Mouse (Mus musculus) kidney, postnatal 36 days (tissue): ENCODE results near the gene Pard3.
A peak's percentile ranks its signal among the peaks of the same experiment; 100 is the strongest.

Source experiments
- DNase-seq, 2 experiments: peaks; one replicate each; pipeline ENCODE4 v3.0.0; 2021 to 2022; ENCODE audit warnings: mixed read lengths in 2 of 2

Gene Pard3

GRCm38 (mm10) chr8:127251476-127251875 lies 187.8 kb downstream of the Pard3 start:
- peak in 1 of 2 experiments; percentile 54 for DNase-seq

- DNase-seq, result peak in 1 of 2 experiments; percentile 26
These were observed 188.3 kb downstream of the Pard3 start for GRCm38 (mm10) chr8:127251985-127252384.

- DNase-seq, result no peak
These were observed 190.9 kb downstream of the Pard3 start for GRCm38 (mm10) chr8:127254625-127255024.

GRCm38 (mm10) chr8:127257086-127257485 lies 193.4 kb downstream of the Pard3 start:
- no peak for DNase-seq

GRCm38 (mm10) chr8:127261051-127261450 lies 197.4 kb downstream of the Pard3 start:
- no peak for DNase-seq

GRCm38 (mm10) chr8:127262026-127262425 lies 198.3 kb downstream of the Pard3 start:
- no peak for DNase-seq

GRCm38 (mm10) chr8:127262436-127262835 lies 198.7 kb downstream of the Pard3 start:
- no peak for DNase-seq

GRCm38 (mm10) chr8:127262926-127263325 lies 199.2 kb downstream of the Pard3 start:
- no peak for DNase-seq

GRCm38 (mm10) chr8:127263457-127263856 lies 199.8 kb downstream of the Pard3 start:
- no peak for DNase-seq

GRCm38 (mm10) chr8:127264691-127265470 lies 201.2 kb downstream of the Pard3 start:
- no peak for DNase-seq

GRCm38 (mm10) chr8:127266777-127267176 lies 203.1 kb downstream of the Pard3 start:
- no peak for DNase-seq

- peak; percentile 50 to 52 for DNase-seq
These were observed 204.7 kb downstream of the Pard3 start for GRCm38 (mm10) chr8:127268239-127269024.

GRCm38 (mm10) chr8:127269082-127269747 lies 205.5 kb downstream of the Pard3 start:
- DNase-seq, result no peak

- DNase-seq, result peak; percentile 22 to 36
These were observed 207.5 kb downstream of the Pard3 start for GRCm38 (mm10) chr8:127271186-127271585.

GRCm38 (mm10) chr8:127280299-127280974 lies 216.7 kb downstream of the Pard3 start:
- DNase-seq, result no peak

GRCm38 (mm10) chr8:127281035-127281434 lies 217.3 kb downstream of the Pard3 start:
- DNase-seq, result no peak

- DNase-seq, result peak in 1 of 2 experiments; percentile 44
These were observed 220.9 kb downstream of the Pard3 start for GRCm38 (mm10) chr8:127284462-127285216.

- DNase-seq, result no peak
These were observed 224.1 kb downstream of the Pard3 start for GRCm38 (mm10) chr8:127287816-127288215.

- no peak for DNase-seq
These were observed 228.6 kb downstream of the Pard3 start for GRCm38 (mm10) chr8:127292307-127292706.

GRCm38 (mm10) chr8:127293025-127293729 lies 229.5 kb downstream of the Pard3 start:
- DNase-seq, result no peak

- no peak for DNase-seq
These were observed 230.4 kb downstream of the Pard3 start for GRCm38 (mm10) chr8:127294061-127294460.
